Mouse (Mus musculus) limb, embryonic 14.5 days (tissue): ENCODE results near the gene A030005L19Rik. TPM values are rescaled to one million over a fixed set of nuclear protein-coding genes. Genes with fewer than 3 reads are reported as not detected.
"Not testable (repeated sequence)": the region's sequence is repeated elsewhere in the genome, so short reads cannot be mapped to it uniquely, and the experiment has no call there.

ENCODE experiments used
- ATAC-seq: fragments of 200-750 bp; cut with Nextera tagmentation; 2 replicates; pipeline ENCODE4 v1.8.0; 2017; ENCODE audit warnings: low read depth, moderate number of reproducible peaks, moderate TSS enrichment; ENCODE audit not compliant: low FRiP score
- DNase-seq: peaks from one replicate; pipeline ENCODE4 v3.0.0-alpha.2; 2015; ENCODE audit warnings: low spot score
- H3K27ac ChIP-seq: fragments of 300-500 bp; sonication (generic); replicated peaks from 2 replicates; pipeline ENCODE4 v1.5.1; 2014; ENCODE audit warnings: low read depth, mild to moderate bottlenecking, low read length, moderate library complexity, mixed read lengths
- H3K27me3 ChIP-seq: fragments of 300-500 bp; sonication (generic); 2 replicates; pipeline ENCODE4 v1.6.1; 2014; ENCODE audit warnings: low read length, mixed read lengths; ENCODE audit not compliant: control insufficient read depth, insufficient read depth
- H3K36me3 ChIP-seq: fragments of 300-500 bp; sonication (generic); 2 replicates; pipeline ENCODE4 v1.6.1; 2014; ENCODE audit warnings: mild to moderate bottlenecking, low read length, moderate library complexity, mixed read lengths; ENCODE audit not compliant: control insufficient read depth, insufficient read depth
- H3K4me1 ChIP-seq: fragments of 300-500 bp; sonication (generic); 2 replicates; pipeline ENCODE4 v1.6.1; 2014; ENCODE audit warnings: antibody characterized with exemption, low read length, mixed read lengths; ENCODE audit not compliant: control insufficient read depth, insufficient read depth
- H3K4me2 ChIP-seq: fragments of 300-500 bp; sonication (generic); replicated peaks from 2 replicates; pipeline ENCODE4 v1.6.1; 2014; ENCODE audit warnings: low read depth, mild to moderate bottlenecking, low read length, moderate library complexity; ENCODE audit not compliant: severe bottlenecking
- H3K4me3 ChIP-seq: fragments of 300-500 bp; sonication (generic); replicated peaks from 2 replicates; pipeline ENCODE4 v1.5.1; 2014; ENCODE audit warnings: low read length
- H3K9ac ChIP-seq: fragments of 300-500 bp; sonication (generic); 2 replicates; pipeline ENCODE4 v1.6.1; 2014; ENCODE audit warnings: mild to moderate bottlenecking, low read depth, low read length, moderate library complexity; ENCODE audit not compliant: severe bottlenecking
- H3K9me3 ChIP-seq: fragments of 300-500 bp; sonication (generic); 2 replicates; pipeline ENCODE4 v1.6.1; 2016; ENCODE audit warnings: low read length; ENCODE audit not compliant: control insufficient read depth
- POLR2A ChIP-seq: fragments of 200-500 bp; IDR thresholded peaks from 2 replicates; pipeline ENCODE4 v1.8.0; 2012; ENCODE audit warnings: inconsistent platforms, mild to moderate bottlenecking, moderate library complexity, borderline replicate concordance; ENCODE audit not compliant: insufficient read depth, insufficient read length; ENCODE audit errors: extremely low read depth
- WGBS: fragments of 180-500 bp; shearing (Covaris S2); extraction: QIAGEN DNeasy Blood & Tissue Kit; methylation state at CpG from one replicate; pipeline ENCODE4 v1.1.7; 2014; 5-methylcytosine and 5-hydroxymethylcytosine counted together
- polyA plus RNA-seq, 2 experiments: library from polyadenylated mRNA; depleted of rRNA in 1 of 2; stranded (reverse) in 1 of 2; unstranded in 1 of 2; fragments of >200 nt; fragmentation: Nextera tagmentation in 1 of 2; extraction: Ambion mirVana in 1 of 2; gene quantifications; 2 replicates each; pipeline versions ENCODE4 v1.2.1 to v1.2.3; 2012 to 2014

The A030005L19Rik gene
- polyA plus RNA-seq, 2 experiments: 0.23 to 0.55 TPM

DNA sequence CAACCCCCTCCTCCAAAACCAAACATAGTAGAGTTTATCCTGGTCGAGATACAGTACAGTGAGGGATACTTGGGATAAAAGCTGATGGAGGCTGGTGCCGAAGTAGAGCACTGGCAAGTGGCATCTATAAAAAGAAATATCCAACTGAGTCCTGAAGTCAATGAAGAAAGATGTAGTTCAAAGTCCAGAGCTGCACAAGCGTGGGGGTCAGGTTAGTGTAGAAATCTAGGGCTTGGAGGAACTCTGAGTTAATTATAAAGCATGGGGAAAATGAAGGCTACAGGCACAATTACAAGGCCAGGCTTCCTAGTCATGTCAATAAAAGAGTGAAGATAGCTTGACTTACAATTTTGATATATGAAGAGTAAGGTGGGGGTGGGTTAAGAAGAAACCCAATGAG, 11.9 kb upstream of the A030005L19Rik start:
- 89% methylated on average over 3 of the region's 3 CpGs for WGBS
- Histone ChIP-seq H3K9ac (no peak overlapping the region), H3K4me2 (no peak overlapping the region), H3K4me3 (no peak overlapping the region), H3K36me3 (peaks cover 37% of the 10 kb centered on the region), H3K4me1 (no peaks in the 10 kb centered on the region), H3K9me3 (no peaks in the 10 kb centered on the region), H3K27ac (no peak overlapping the region), H3K27me3 (no peaks in the 10 kb centered on the region)
- DNase-seq (no peak), ATAC-seq (no peak)
- TF ChIP-seq POLR2A: no peak

DNA sequence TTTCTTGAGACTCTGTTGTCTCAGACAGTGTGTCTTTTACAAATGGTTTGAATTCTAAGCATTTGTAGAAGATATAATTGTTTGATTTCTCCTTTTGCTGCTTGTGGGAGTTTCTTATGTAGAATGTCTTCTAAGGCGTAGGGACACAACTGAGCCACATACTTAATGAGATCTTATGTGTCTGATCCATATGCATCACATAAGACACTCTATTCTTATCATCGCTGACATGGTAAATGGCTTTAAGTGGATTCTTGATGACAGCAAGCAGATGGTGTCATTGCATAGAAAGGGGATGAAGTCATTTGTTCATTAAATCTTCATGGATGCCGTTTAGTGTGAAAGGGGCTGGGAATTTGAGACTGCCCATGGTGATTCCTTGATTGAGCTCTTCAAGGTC, 7.2 kb upstream of the A030005L19Rik start:
- no peak for TF ChIP-seq POLR2A
- Histone ChIP-seq H3K27me3 (no peaks in the 10 kb centered on the region), H3K4me3 (no peak overlapping the region), H3K36me3 (peaks cover 17% of the 10 kb centered on the region), H3K9ac (no peak overlapping the region), H3K27ac (no peak overlapping the region), H3K9me3 (no peaks in the 10 kb centered on the region), H3K4me1 (no peaks in the 10 kb centered on the region), H3K4me2 (no peak overlapping the region)
- WGBS: 89% methylated on average over 3 of the region's 3 CpGs
- ATAC-seq: no peak
- no peak for DNase-seq

DNA sequence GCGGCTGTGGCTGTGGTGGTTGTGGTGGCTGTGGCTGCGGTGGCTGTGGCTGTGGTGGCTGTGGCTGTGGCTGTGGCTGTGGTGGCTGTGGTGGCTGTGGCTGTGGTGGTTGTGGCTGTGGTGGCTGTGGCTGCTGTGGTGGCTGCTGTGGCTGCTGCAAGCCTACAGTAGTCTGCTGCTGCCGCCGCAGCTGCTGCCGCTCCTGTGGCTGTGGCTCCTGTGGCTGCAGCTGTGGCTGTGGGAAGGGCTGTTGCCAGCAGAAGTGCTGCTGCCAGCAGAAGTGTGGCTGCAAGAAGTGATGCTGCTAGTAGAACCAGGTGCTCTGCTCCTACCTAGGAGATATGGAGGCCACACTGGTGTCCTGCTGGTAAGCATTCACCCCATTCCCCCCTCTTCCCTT, 309 bp downstream of the A030005L19Rik start:
- H3K9ac ChIP-seq, H3K27ac ChIP-seq, DNase-seq, ATAC-seq, H3K4me2 ChIP-seq, H3K4me3 ChIP-seq, H3K9me3 ChIP-seq, H3K36me3 ChIP-seq, H3K27me3 ChIP-seq, H3K4me1 ChIP-seq: not testable (repeated sequence)
- 100% methylated on average over 4 of the region's 5 CpGs for WGBS

DNA sequence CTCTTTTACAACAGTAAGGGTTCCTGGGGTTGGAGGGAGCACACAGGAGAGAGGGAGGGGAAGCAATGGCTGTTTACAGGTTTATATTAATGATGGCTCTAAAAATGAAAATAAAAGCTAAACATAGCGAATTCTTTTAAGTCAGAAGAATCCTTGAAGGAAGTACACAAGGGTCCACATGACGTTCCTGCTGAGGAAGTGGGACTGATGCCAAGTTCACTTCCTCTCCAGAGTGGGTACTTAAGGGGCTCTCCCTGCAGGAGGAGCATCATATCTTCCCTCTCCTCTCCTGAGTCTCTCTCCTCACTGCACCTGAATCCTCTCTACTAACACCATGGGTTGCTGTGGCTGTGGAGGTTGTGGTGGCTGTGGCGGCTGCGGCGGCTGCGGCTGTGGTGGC, 11.5 kb downstream of the A030005L19Rik start, which contains the start of gene A030014E15Rik:
A030014E15Rik (plus strand) TSS at position 268 of the 400 bp plus-strand sequence.
- Histone ChIP-seq H3K4me3 (no peak within 1 kb of the TSS), H3K9me3 (no peaks in the 10 kb centered on the region), H3K9ac (no peak within 1 kb of the TSS), H3K4me2 (no peak within 1 kb of the TSS), H3K27ac (no peak within 1 kb of the TSS), H3K27me3 (no peaks in the 10 kb centered on the region), H3K4me1 (no peaks in the 10 kb centered on the region), H3K36me3 (no peaks in the 10 kb centered on the region)
- TF ChIP-seq POLR2A: no peak
- 85% methylated on average over 6 of the region's 6 CpGs for WGBS
- DNase-seq (no peak), ATAC-seq (no peak)

DNA sequence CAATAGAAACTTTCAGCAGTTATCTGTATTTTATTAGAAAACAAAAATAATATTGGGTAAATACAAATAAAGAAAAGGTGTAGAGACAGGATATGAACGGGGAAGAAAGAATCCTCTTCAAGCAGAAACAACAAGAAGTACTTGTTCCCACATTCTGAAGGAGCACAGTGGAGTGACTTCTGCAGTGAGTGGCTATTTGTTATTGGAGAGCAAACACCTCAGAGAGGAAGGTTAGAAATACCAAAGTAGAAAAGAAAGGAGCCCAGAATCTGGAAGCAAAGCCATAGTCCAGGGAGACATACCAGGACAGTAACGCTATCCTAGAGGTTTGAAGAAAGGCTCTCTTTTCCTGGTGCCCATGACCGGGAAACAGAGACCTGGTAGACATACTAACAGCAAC, 17.4 kb downstream of the A030005L19Rik start:
- not testable (repeated sequence) for H3K27me3 ChIP-seq, H3K9ac ChIP-seq, H3K9me3 ChIP-seq, ATAC-seq, H3K36me3 ChIP-seq, DNase-seq, H3K4me1 ChIP-seq, H3K4me3 ChIP-seq, H3K27ac ChIP-seq, H3K4me2 ChIP-seq
- WGBS: 84% methylated on average over 1 of the region's 3 CpGs

DNA sequence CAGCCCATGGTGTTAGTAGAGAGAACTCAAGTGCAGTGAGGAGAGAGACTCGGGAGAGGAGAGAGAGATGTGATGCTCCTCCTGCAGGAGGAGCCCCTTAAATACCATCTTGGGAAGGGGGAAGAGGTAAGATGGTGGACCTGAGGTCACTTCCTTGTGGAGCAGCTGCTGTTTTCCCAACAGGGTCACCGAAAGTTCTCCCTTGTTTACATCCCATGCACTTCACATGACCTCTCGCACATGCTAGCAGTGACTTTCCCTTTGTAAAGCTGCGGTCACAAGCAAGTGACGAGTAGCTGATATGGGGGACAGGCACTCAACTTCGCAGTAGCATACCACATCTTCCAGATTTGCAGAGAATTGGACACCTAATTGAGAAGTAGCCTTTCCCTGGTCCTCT, 18.2 kb downstream of the A030005L19Rik start, which contains the start of gene Gm6217:
Gm6217 (minus strand) TSS at position 74 of the 400 bp plus-strand sequence.
- WGBS: no CpG with 5 or more reads among the region's 6 CpGs
- not testable (repeated sequence) for ATAC-seq, H3K36me3 ChIP-seq, H3K27ac ChIP-seq, H3K27me3 ChIP-seq, H3K9ac ChIP-seq, H3K9me3 ChIP-seq, DNase-seq, H3K4me2 ChIP-seq, H3K4me3 ChIP-seq, H3K4me1 ChIP-seq
